Mouse (Mus musculus): ENCODE results near the gene Atxn1.

Atxn1 gene

GRCm38 (mm10) chr13:45931891-45932290 lies 32.9 kb downstream of the Atxn1 start:
- DNase-seq (ENCODE audit: low read depth) = no peak

GRCm38 (mm10) chr13:45931215-45931614 lies 33.6 kb downstream of the Atxn1 start:
- peak; percentile 51 for DNase-seq (ENCODE audit: low read depth)

GRCm38 (mm10) chr13:45929744-45930143 lies 35.1 kb downstream of the Atxn1 start:
- peak; percentile 82 for DNase-seq (ENCODE audit: low read depth)

- peak; percentile 87 for DNase-seq (ENCODE audit: low read depth)
These were observed 39.5 kb downstream of the Atxn1 start for GRCm38 (mm10) chr13:45925294-45925693.

- peak; percentile 94 for DNase-seq (ENCODE audit: low read depth)
These were observed 40.3 kb downstream of the Atxn1 start for GRCm38 (mm10) chr13:45924555-45924954.

GRCm38 (mm10) chr13:45923086-45923485 lies 41.7 kb downstream of the Atxn1 start:
- DNase-seq (ENCODE audit: low read depth) = no peak

- peak; percentile 91 for DNase-seq (ENCODE audit: low read depth)
These were observed 42.3 kb downstream of the Atxn1 start for GRCm38 (mm10) chr13:45922467-45922866.

GRCm38 (mm10) chr13:45918956-45919711 lies 45.7 kb downstream of the Atxn1 start:
- DNase-seq (ENCODE audit: low read depth) = no peak

- DNase-seq (ENCODE audit: low read depth) = no peak
These were observed 46.8 kb downstream of the Atxn1 start for GRCm38 (mm10) chr13:45918006-45918380.

GRCm38 (mm10) chr13:45917058-45918005 lies 47.5 kb downstream of the Atxn1 start:
- DNase-seq (ENCODE audit: low read depth) = peak; percentile 55

- no peak for DNase-seq (ENCODE audit: low read depth)
These were observed 48.9 kb downstream of the Atxn1 start for GRCm38 (mm10) chr13:45915921-45916320.

GRCm38 (mm10) chr13:45915026-45915425 lies 49.8 kb downstream of the Atxn1 start:
- no peak for DNase-seq (ENCODE audit: low read depth)

- no peak for DNase-seq (ENCODE audit: low read depth)
These were observed 50.7 kb downstream of the Atxn1 start for GRCm38 (mm10) chr13:45914117-45914516.

GRCm38 (mm10) chr13:45911848-45912247 lies 53.0 kb downstream of the Atxn1 start:
- peak; percentile 96 for DNase-seq (ENCODE audit: low read depth)

- peak; percentile 42 for DNase-seq (ENCODE audit: low read depth)
These were observed 53.7 kb downstream of the Atxn1 start for GRCm38 (mm10) chr13:45911069-45911468.

GRCm38 (mm10) chr13:45910348-45910747 lies 54.5 kb downstream of the Atxn1 start:
- DNase-seq (ENCODE audit: low read depth) = no peak

GRCm38 (mm10) chr13:45907181-45907691 lies 57.6 kb downstream of the Atxn1 start:
- peak; percentile 45 for DNase-seq (ENCODE audit: low read depth)

GRCm38 (mm10) chr13:45906438-45907166 lies 58.2 kb downstream of the Atxn1 start:
- DNase-seq (ENCODE audit: low read depth) = no peak

GRCm38 (mm10) chr13:45904955-45905354 lies 59.9 kb downstream of the Atxn1 start:
- peak; percentile 62 for DNase-seq (ENCODE audit: low read depth)

GRCm38 (mm10) chr13:45904456-45904855 lies 60.4 kb downstream of the Atxn1 start:
- no peak for DNase-seq (ENCODE audit: low read depth)

- DNase-seq (ENCODE audit: low read depth) = peak; percentile 99
These were observed 61.1 kb downstream of the Atxn1 start for GRCm38 (mm10) chr13:45903519-45904274.

All from 416B (cell line).